Mouse (Mus musculus) forebrain, embryonic 10.5 days (tissue): ENCODE measurements around the gene Pcsk2. TPM values are rescaled to one million over a fixed set of nuclear protein-coding genes. Genes with fewer than 3 reads are reported as not detected.
A peak's percentile ranks its signal among the peaks of the same experiment; 100 is the strongest.

Experiments used
- DNase-seq: peaks from one replicate; pipeline ENCODE4 v3.0.0-alpha.2; 2017; ENCODE audit warnings: low spot score; ENCODE audit errors: extremely low spot score
- H3K27ac ChIP-seq: fragments of 300-500 bp; sonication (generic); 2 replicates; pipeline ENCODE4 v1.5.1; 2016; ENCODE audit warnings: mild to moderate bottlenecking
- H3K27me3 ChIP-seq: fragments of 300-500 bp; sonication (generic); 2 replicates; pipeline ENCODE4 v1.6.1; 2016; ENCODE audit warnings: mild to moderate bottlenecking; ENCODE audit not compliant: poor library complexity, severe bottlenecking
- H3K36me3 ChIP-seq: fragments of 300-500 bp; sonication (generic); replicated peaks from 2 replicates; pipeline ENCODE4 v1.6.1; 2016; ENCODE audit warnings: mild to moderate bottlenecking, moderate library complexity
- H3K4me1 ChIP-seq: fragments of 300-500 bp; sonication (generic); 2 replicates; pipeline ENCODE4 v1.6.1; 2016
- H3K4me3 ChIP-seq: fragments of 300-500 bp; sonication (generic); 2 replicates; pipeline ENCODE4 v1.5.1; 2016; ENCODE audit warnings: mild to moderate bottlenecking, moderate library complexity
- H3K9me3 ChIP-seq: fragments of 300-500 bp; sonication (generic); 2 replicates; pipeline ENCODE4 v1.6.1; 2016; ENCODE audit warnings: mild to moderate bottlenecking, moderate library complexity
- WGBS: fragments of 180-500 bp; shearing (Covaris S2); methylation state at CpG from one replicate; pipeline ENCODE4 v1.1.7; 2016; 5-methylcytosine and 5-hydroxymethylcytosine counted together
- polyA plus RNA-seq: library from polyadenylated mRNA; unstranded; fragments of >200 nt; fragmentation: Nextera tagmentation; extraction: Ambion mirVana; gene quantifications from 2 replicates; pipeline ENCODE4 v1.2.1, GENCODE M21; 2016

The Pcsk2 gene
- polyA plus RNA-seq, 1 experiment from 2014 or later = 0.86 TPM

- DNase-seq = no peak
- H3K4me1 ChIP-seq = peaks cover 20% of the 10 kb centered on the region
- no peaks in the 10 kb centered on the region for H3K27me3 ChIP-seq
- no peak overlapping the region for H3K4me3 ChIP-seq
- WGBS = 93% methylated on average over 4 of the region's 4 CpGs
- no peaks in the 10 kb centered on the region for H3K36me3 ChIP-seq
- no peaks in the 10 kb centered on the region for H3K9me3 ChIP-seq
- H3K27ac ChIP-seq = no peak overlapping the region
Measured at GRCm38 (mm10) chr2:143677869-143678268, 131.9 kb downstream of the Pcsk2 start.

GRCm38 (mm10) chr2:143679513-143679912 is 133.6 kb downstream of the Pcsk2 start:
- no peaks in the 10 kb centered on the region for H3K36me3 ChIP-seq
- no peak overlapping the region for H3K4me3 ChIP-seq
- no peaks in the 10 kb centered on the region for H3K27me3 ChIP-seq
- DNase-seq = no peak
- no peak overlapping the region for H3K27ac ChIP-seq
- WGBS = 35% methylated on average over 2 of the region's 2 CpGs
- H3K4me1 ChIP-seq = peaks cover 22% of the 10 kb centered on the region
- H3K9me3 ChIP-seq = no peaks in the 10 kb centered on the region

- Histone ChIP-seq H3K4me1 (peaks cover 26% of the 10 kb centered on the region), H3K27me3 (no peaks in the 10 kb centered on the region), H3K27ac (0 out of 2 replicates have a peak overlapping the region, but pooled peaks have one; percentile 2), H3K9me3 (no peaks in the 10 kb centered on the region), H3K36me3 (no peaks in the 10 kb centered on the region), H3K4me3 (no peak overlapping the region)
- WGBS = 66% methylated on average over 8 of the region's 8 CpGs
- no peak for DNase-seq
Measured at GRCm38 (mm10) chr2:143681873-143682555, 136.1 kb downstream of the Pcsk2 start.

GRCm38 (mm10) chr2:143683513-143683912 is 137.6 kb downstream of the Pcsk2 start:
- Histone ChIP-seq H3K4me1 (peaks cover 26% of the 10 kb centered on the region), H3K4me3 (no peak overlapping the region), H3K9me3 (no peaks in the 10 kb centered on the region), H3K27ac (no peak overlapping the region), H3K36me3 (no peaks in the 10 kb centered on the region), H3K27me3 (no peaks in the 10 kb centered on the region)
- no peak for DNase-seq
- WGBS = 91% methylated on average over 2 of the region's 2 CpGs

- no peaks in the 10 kb centered on the region for H3K36me3 ChIP-seq
- no peak overlapping the region for H3K27ac ChIP-seq
- H3K4me1 ChIP-seq = no peaks in the 10 kb centered on the region
- no peaks in the 10 kb centered on the region; the same call in 1 of the 2 replicates for H3K9me3 ChIP-seq
- no peak for DNase-seq
- H3K4me3 ChIP-seq = no peak overlapping the region
- no peaks in the 10 kb centered on the region for H3K27me3 ChIP-seq
- WGBS = 73% methylated on average over 3 of the region's 3 CpGs
Measured at GRCm38 (mm10) chr2:143691244-143691643, 145.3 kb downstream of the Pcsk2 start.

- Histone ChIP-seq H3K27ac (no peak overlapping the region), H3K4me3 (no peak overlapping the region), H3K4me1 (no peaks in the 10 kb centered on the region), H3K9me3 (no peaks in the 10 kb centered on the region; the same call in 1 of the 2 replicates), H3K36me3 (no peaks in the 10 kb centered on the region), H3K27me3 (no peaks in the 10 kb centered on the region)
- no peak for DNase-seq
- WGBS = 83% methylated on average over 14 of the region's 14 CpGs
Measured at GRCm38 (mm10) chr2:143696026-143696557, 150.1 kb downstream of the Pcsk2 start.

- Histone ChIP-seq H3K36me3 (no peaks in the 10 kb centered on the region), H3K9me3 (no peaks in the 10 kb centered on the region; the same call in 1 of the 2 replicates), H3K4me1 (no peaks in the 10 kb centered on the region), H3K27me3 (no peaks in the 10 kb centered on the region), H3K4me3 (no peak overlapping the region), H3K27ac (no peak overlapping the region)
- 95% methylated on average over 7 of the region's 7 CpGs for WGBS
- no peak for DNase-seq
Measured at GRCm38 (mm10) chr2:143696704-143697103, 150.7 kb downstream of the Pcsk2 start.

GRCm38 (mm10) chr2:143701141-143701540 is 155.2 kb downstream of the Pcsk2 start:
- H3K4me3 ChIP-seq = no peak overlapping the region
- no peaks in the 10 kb centered on the region for H3K27me3 ChIP-seq
- H3K9me3 ChIP-seq = no peaks in the 10 kb centered on the region
- no peak overlapping the region for H3K27ac ChIP-seq
- H3K36me3 ChIP-seq = no peaks in the 10 kb centered on the region
- H3K4me1 ChIP-seq = no peaks in the 10 kb centered on the region
- WGBS = 88% methylated on average over 5 of the region's 5 CpGs
- DNase-seq = no peak

- DNase-seq = no peak
- Histone ChIP-seq H3K27me3 (no peaks in the 10 kb centered on the region), H3K36me3 (no peaks in the 10 kb centered on the region), H3K4me1 (no peaks in the 10 kb centered on the region), H3K27ac (no peak overlapping the region), H3K4me3 (no peak overlapping the region), H3K9me3 (no peaks in the 10 kb centered on the region)
- WGBS = 88% methylated on average over 3 of the region's 3 CpGs
Measured at GRCm38 (mm10) chr2:143702931-143703344, 157.0 kb downstream of the Pcsk2 start.

- Histone ChIP-seq H3K27ac (no peak overlapping the region), H3K36me3 (no peaks in the 10 kb centered on the region), H3K4me1 (no peaks in the 10 kb centered on the region), H3K9me3 (no peaks in the 10 kb centered on the region), H3K27me3 (no peaks in the 10 kb centered on the region), H3K4me3 (no peak overlapping the region)
- DNase-seq = no peak
- WGBS = 91% methylated on average over 3 of the region's 3 CpGs
Measured at GRCm38 (mm10) chr2:143708205-143708604, 162.2 kb downstream of the Pcsk2 start.

- DNase-seq = no peak
- WGBS = 37% methylated on average over 4 of the region's 4 CpGs
- no peaks in the 10 kb centered on the region for H3K27me3 ChIP-seq
- H3K4me3 ChIP-seq = no peak overlapping the region
- H3K36me3 ChIP-seq = no peaks in the 10 kb centered on the region
- no peaks in the 10 kb centered on the region for H3K4me1 ChIP-seq
- no peak overlapping the region for H3K27ac ChIP-seq
- H3K9me3 ChIP-seq = no peaks in the 10 kb centered on the region
Measured at GRCm38 (mm10) chr2:143709249-143709648, 163.3 kb downstream of the Pcsk2 start.

GRCm38 (mm10) chr2:143709979-143710378 is 164.0 kb downstream of the Pcsk2 start:
- WGBS = 90% methylated on average over 2 of the region's 2 CpGs

GRCm38 (mm10) chr2:143711886-143712285 is 165.9 kb downstream of the Pcsk2 start:
- Histone ChIP-seq H3K4me3 (no peak overlapping the region), H3K36me3 (no peaks in the 10 kb centered on the region), H3K27me3 (no peaks in the 10 kb centered on the region), H3K4me1 (no peaks in the 10 kb centered on the region), H3K27ac (no peak overlapping the region), H3K9me3 (no peaks in the 10 kb centered on the region)
- DNase-seq = no peak
- WGBS = 78% methylated on average over 4 of the region's 4 CpGs

More at GRCm38 (mm10) chr2:143709979-143710378, 164.0 kb downstream of the Pcsk2 start:
- DNase-seq = no peak
- no peak overlapping the region for H3K27ac ChIP-seq
- no peaks in the 10 kb centered on the region for H3K36me3 ChIP-seq
- H3K27me3 ChIP-seq = no peaks in the 10 kb centered on the region
- no peaks in the 10 kb centered on the region for H3K4me1 ChIP-seq
- H3K4me3 ChIP-seq = no peak overlapping the region
- no peaks in the 10 kb centered on the region for H3K9me3 ChIP-seq
